Comparison of ENCODE assay signal across 18 mouse cellular contexts in genomic region chr6:71050248-71050647, GRCm38 (mm10).
"Had no signal": no experiment of that assay in that cellular context is flagged by ENCODE, and none has a peak within 500 bp of the region (broad histone marks: within the 10 kb centered on the region; RNA-seq: fewer than 3 reads in every experiment).

No protein-coding gene starts in this region.

- H3K27me3 ChIP-seq: limb, embryonic 12.5 days; limb, embryonic 15.5 days had no signal

- H3K27ac ChIP-seq: kidney, embryonic 15.5 days; limb, embryonic 12.5 days; limb, embryonic 15.5 days; liver, embryonic 12.5 days; liver, embryonic 15.5 days; midbrain, embryonic 12.5 days; midbrain, embryonic 15.5 days; neural tube, embryonic 12.5 days; neural tube, embryonic 15.5 days had no signal

- H3K4me3 ChIP-seq: kidney, embryonic 15.5 days; limb, embryonic 12.5 days; limb, embryonic 15.5 days; liver, embryonic 12.5 days; liver, embryonic 15.5 days; midbrain, embryonic 12.5 days; midbrain, embryonic 15.5 days; neural tube, embryonic 12.5 days; neural tube, embryonic 15.5 days had no signal

- ATAC-seq: liver, embryonic 12.5 days had no signal

- H3K36me3 ChIP-seq: kidney, embryonic 15.5 days; limb, embryonic 12.5 days; limb, embryonic 15.5 days; liver, embryonic 12.5 days; liver, embryonic 15.5 days; midbrain, embryonic 12.5 days; midbrain, embryonic 15.5 days; neural tube, embryonic 12.5 days; neural tube, embryonic 15.5 days had no signal

- H3K9me3 ChIP-seq: kidney, embryonic 15.5 days; limb, embryonic 12.5 days; limb, embryonic 15.5 days; liver, embryonic 12.5 days; liver, embryonic 15.5 days; midbrain, embryonic 12.5 days; midbrain, embryonic 15.5 days; neural tube, embryonic 12.5 days; neural tube, embryonic 15.5 days had no signal

- H3K9ac ChIP-seq: kidney, embryonic 15.5 days; limb, embryonic 12.5 days; limb, embryonic 15.5 days; liver, embryonic 12.5 days; liver, embryonic 15.5 days; midbrain, embryonic 12.5 days; midbrain, embryonic 15.5 days; neural tube, embryonic 12.5 days; neural tube, embryonic 15.5 days had no signal

- H3K4me1 ChIP-seq: liver, embryonic 15.5 days had no signal

- H3K4me2 ChIP-seq: kidney, embryonic 15.5 days; limb, embryonic 15.5 days; liver, embryonic 12.5 days; liver, embryonic 15.5 days; neural tube, embryonic 12.5 days; neural tube, embryonic 15.5 days had no signal

- DNase-seq: kidney, adult 11 months; kidney, adult 8-10 months; kidney, postnatal 10 days; kidney, postnatal 36 days; left cerebral cortex, postnatal 4 days; lung, adult 2 months; lung, postnatal 14 days; thymus, adult 18-20 months; thymus, postnatal 36 days had no signal
